Mouse (Mus musculus) thymus, postnatal 14 days (tissue): Measurements from ENCODE around the gene Bloc1s3.

Experiments
- DNase-seq: peaks from one replicate; pipeline ENCODE4 v3.0.0; 2021

Gene Bloc1s3

GRCm38 (mm10) chr7:19508150-19508923 is at the start of gene Bloc1s3, which contains the start of gene Trappc6a:
TSS of gene Bloc1s3 (minus strand) at chr7:19508367.
TSS of gene Trappc6a (plus strand) at chr7:19508395.
- peak; percentile 94 for DNase-seq

DNA sequence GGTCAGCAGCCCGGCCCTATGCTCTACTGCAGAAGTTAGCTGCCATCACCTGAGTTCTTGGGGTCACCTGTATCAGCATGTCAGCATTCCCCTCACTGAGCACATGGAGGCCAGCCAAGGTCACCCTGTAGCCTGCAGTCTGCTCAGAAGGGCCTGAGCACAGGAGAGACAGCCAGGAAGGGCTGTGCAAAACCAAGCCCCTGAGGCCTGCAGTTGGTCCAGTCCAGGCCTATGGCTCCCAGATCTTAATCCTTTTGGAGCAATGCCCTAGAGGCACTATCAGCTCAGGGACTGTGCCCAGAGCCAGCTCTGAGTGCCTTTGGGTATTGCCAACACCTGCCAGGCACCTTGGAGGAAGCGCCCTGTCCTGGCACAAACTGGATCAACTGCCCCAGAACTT is 48.9 kb upstream of the Bloc1s3 start:
- DNase-seq = no peak

GRCm38 (mm10) chr7:19554168-19554567 is 46.0 kb upstream of the Bloc1s3 start:
- no peak for DNase-seq

GRCm38 (mm10) chr7:19552443-19552842 is 44.3 kb upstream of the Bloc1s3 start:
- no peak for DNase-seq

DNA sequence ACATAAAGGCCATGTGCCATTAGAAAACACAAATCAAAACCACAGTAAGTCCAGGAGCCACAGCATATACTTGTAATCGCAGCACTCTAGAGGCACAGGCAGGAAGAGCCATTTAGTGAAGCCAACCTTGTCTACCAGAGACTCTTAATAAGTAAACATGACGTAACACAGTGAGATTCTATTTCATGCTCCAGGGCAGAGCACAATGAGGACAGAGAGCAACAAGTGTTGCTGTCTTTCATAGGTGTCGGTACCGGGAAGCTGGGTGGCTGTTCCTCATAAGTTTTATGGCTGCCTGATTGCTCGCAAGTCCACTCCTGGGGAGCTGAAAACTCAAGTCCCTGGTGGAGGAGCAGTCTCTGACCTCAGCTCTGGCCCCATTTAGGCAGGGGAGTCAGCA is 43.5 kb upstream of the Bloc1s3 start:
- DNase-seq = no peak

DNA sequence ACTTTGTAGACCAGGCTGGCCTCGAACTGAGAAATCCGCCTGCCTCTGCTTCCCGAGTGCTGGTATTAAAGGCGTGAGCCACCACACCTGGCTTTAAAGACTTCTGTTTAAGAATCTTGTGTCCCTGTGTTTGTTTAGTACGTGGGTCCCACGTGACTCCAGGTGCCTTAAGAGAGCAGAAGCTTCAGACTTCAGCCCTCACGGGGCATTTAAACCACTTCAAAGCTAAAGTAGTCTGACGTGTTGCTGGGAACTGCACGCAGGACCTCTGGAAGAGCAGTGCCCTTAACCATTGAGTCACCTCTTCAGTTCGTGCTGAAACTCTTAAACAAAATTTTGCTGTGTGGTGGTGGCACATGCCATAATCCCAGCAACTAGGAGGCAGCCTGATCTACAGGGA is 41.2 kb upstream of the Bloc1s3 start:
- DNase-seq = no peak

DNA sequence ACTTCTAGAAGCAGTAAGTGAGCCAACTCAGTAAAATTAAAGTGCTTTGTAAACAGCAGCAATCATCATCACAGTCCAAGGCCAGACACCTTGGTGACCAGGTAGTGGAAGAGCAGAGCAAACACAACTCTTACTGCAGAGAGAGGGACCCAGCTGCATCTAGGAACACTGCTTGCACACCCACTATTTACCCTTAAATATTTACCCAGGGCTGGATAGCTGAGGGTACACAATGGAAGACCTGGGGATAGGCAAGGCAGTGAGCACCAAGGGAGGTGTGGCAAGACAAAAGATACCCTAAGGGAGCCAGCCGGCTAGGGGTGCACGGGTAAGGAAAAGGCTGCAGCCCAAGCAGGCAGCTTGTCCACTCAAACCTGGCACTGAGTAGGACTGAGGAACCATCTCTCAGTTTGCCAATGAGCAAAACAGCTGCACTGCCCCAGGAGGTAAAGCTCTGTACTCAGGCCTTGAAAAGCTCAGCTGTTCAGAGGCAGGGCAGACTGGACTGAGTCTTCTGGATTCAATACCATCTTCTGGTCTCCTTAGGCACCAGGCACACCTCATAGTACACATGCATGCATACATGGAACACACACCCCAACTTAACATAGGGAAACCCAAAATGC is 39.3 kb upstream of the Bloc1s3 start:
- DNase-seq = no peak

DNA sequence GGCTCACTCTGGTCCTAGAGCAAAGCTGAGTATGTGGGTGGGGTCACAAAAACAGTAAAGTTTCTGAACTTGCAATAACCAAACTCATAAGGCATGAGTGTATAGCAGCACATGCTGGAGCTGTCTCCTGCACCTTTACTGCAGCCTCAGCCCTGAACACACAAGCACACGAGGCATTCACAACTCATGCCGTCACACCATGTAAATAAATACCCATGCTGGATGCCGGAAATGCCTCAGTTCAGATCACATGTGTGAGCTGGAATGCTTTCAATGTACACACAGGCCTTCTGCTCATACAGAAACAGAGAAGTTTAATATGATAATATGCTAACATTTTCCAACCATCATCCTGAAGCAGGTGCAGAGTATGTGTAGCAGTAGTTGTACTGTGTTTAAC is 37.8 kb upstream of the Bloc1s3 start:
- no peak for DNase-seq

GRCm38 (mm10) chr7:19543584-19543983 is 35.4 kb upstream of the Bloc1s3 start:
- peak; percentile 77 for DNase-seq

- DNase-seq = no peak
These were observed 34.1 kb upstream of the Bloc1s3 start for GRCm38 (mm10) chr7:19542155-19542691.

GRCm38 (mm10) chr7:19541681-19542154 is 33.6 kb upstream of the Bloc1s3 start:
- DNase-seq = no peak

- no peak for DNase-seq
These were observed 32.8 kb upstream of the Bloc1s3 start for GRCm38 (mm10) chr7:19540771-19541566.

GRCm38 (mm10) chr7:19534676-19535075 is 26.5 kb upstream of the Bloc1s3 start:
- no peak for DNase-seq

GRCm38 (mm10) chr7:19532240-19532639 is 24.1 kb upstream of the Bloc1s3 start:
- DNase-seq = no peak

DNA sequence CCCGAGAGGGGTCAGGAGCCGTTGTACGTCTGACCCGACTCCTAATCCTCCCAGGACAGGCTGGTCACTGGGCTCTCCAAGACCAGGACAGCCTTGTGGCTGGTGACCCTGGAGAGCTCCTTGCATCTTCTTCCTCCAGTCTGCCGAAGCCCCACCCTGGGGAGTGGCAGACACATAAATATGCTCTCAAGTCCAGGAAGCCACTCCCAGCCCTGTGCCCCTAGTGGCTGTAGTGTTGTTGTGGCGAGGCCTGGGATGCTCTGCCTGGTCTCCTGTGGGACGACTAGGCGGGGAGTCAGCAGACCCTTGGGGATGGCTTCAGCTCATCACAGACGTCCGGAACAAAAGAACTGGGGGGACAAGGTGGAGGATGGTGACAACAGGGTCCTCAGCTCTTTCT is 22.9 kb upstream of the Bloc1s3 start:
- no peak for DNase-seq

- no peak for DNase-seq
These were observed 16.9 kb upstream of the Bloc1s3 start for GRCm38 (mm10) chr7:19525105-19525481.

DNA sequence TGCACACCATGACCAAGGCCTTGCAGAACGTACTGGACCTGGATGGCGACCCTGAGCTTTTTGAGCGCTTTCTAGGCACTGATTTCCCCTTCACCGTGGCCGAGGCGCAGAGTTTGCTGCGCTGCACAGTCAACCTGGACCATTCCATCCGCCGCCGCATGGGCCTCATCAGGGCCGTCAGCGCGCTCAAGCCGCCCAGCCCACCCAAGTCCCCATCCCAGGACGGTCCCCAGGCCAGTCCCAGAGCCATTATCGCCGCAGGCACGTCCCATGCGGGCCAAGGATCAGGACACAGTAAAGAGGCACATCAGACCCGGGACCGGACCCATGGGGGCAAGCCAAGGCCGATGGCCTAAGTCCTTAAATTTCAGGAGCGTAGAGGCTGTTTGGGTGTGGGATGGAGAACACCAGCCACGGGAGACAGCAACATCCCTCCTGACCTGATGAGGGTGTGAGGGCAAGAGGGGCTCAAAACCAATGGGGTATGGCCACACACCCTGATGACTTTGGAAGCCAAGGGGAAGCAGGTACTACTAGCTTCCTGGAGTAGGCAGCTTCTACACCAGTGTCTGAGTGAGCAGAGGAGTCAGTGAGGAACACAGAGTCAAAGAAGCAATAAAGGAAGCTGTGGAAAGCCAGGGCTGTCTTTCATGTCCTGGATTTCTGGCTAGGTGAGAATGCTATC is 16.4 kb upstream of the Bloc1s3 start:
- no peak for DNase-seq

DNA sequence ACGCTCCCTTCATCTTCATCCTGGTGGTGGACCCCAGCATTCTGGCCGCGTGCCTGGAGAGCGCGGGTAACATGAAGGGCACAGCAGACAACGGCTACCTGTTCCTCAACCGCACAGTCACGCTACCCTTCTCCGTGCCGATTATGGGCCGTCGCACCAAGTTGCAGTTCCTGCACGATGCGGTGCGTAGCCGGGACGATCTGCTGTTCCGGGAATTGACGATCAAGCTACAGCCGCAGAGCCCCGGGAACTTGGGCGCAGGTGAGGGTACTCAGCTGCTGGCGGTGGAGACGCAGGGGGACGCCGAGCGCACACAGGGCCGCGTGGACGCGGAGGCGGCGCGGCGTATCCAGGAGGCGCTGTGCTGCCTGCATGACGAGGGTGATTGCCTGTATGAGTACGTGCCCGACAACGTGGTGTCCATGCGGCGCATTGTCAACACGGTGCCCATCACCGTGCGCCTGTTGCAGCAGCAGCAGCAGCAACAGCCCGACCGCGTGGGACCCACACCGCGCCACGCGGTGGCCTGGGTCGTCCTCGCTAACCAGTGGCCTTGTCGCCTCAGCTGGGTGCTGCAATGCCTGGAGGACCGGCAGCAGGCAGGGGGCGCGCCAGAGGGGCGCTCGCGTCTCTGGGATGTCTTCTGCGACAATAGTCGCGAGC is 15.7 kb upstream of the Bloc1s3 start:
- peak; percentile 75 for DNase-seq

DNA sequence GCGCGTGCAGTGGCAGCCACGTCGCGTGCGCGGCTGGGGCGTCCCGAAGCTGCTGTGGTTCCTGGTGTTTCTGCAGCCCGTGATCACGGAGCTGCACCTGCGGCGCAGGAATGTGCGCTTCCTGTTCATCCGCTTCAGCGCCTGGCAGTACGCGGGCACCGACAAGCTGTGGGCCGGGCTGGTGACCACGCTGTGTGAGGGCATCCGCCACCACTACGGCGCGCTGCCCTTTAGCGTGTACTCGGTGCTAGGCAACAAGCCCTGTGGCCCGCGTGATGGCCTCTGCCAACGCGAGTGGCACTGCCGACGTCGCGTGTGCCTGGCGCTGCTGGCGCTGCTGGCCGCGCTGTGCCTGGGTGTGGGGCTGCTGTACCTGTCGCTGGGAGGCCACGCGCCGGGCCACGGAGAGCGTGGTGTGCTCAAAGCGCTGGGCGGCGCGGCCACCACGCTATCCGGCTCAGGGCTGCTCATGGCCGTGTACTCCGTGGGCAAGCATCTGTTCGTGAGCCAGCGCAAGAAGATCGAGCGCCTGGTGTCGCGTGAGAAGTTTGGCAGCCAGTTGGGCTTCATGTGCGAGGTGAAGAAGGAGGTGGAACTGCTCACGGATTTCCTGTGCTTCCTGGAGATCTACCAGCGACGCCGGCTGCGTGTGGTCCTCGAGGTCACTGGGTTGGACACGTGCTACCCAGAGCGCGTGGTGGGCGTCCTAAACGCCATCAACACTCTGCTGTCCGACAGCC is 15.0 kb upstream of the Bloc1s3 start:
- DNase-seq = no peak

DNA sequence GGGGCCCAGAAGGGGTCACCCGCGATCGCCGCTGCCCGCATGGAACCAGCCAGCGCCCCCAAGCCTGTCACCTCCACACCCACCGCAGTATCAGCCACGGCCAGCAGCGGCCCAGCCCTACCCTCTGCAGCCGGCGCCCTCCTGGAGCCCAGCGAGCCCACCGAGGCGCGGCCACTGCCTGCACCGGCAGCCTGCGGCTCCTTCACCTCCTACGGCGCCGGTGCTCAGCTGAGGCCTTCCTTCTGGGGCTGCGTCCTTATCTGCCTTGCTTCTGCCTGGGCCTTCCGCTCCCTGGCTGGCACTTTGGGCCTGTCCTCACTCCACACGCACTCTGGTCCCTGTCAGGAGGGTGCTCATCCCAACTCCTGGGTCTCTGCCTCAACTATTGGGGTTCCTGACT is 11.9 kb upstream of the Bloc1s3 start:
- DNase-seq = no peak

- DNase-seq = no peak
These were observed 9.6 kb upstream of the Bloc1s3 start, which contains the start of gene Nkpd1 for GRCm38 (mm10) chr7:19517652-19518365. TSS of gene Nkpd1 (plus strand) at chr7:19517838.
